Mouse (Mus musculus): Measurements from ENCODE around the gene Armcx2. TPM values are rescaled to one million over a fixed set of nuclear protein-coding genes. Genes with fewer than 3 reads are reported as not detected.
"Not testable (repeated sequence)": the region's sequence is repeated elsewhere in the genome, so short reads cannot be mapped to it uniquely, and the experiment has no call there.

The Armcx2 gene
- 100 to 1,000 TPM; 112 to 115 TPM for total RNA-seq (2021)

- intact Hi-C loops (cut with DNase I) = loop anchor here (5.0 kb wide), 1 partner anchor 51 kb away; the partner anchor contains the start of gene Armcx3
- peak; percentile 66 for DNase-seq
Observed at GRCm38 (mm10) chrX:134808755-134809224, at the start of gene Armcx2. Armcx2 (minus strand) TSS chrX:134809221.

GRCm38 (mm10) chrX:134849662-134850061 is 40.6 kb upstream of the Armcx2 start:
- intact Hi-C loops (cut with DNase I) = no loop called here
- DNase-seq = no peak

- intact Hi-C loops (cut with DNase I) = no loop called here
- no peak for DNase-seq
Observed at GRCm38 (mm10) chrX:134844424-134844823, 35.4 kb upstream of the Armcx2 start.

GRCm38 (mm10) chrX:134830508-134830907 is 21.5 kb upstream of the Armcx2 start:
- DNase-seq = no peak
- intact Hi-C loops (cut with DNase I) = no loop called here

GRCm38 (mm10) chrX:134807833-134808754 is 927 bp downstream of the Armcx2 start:
- peak; percentile 59 for DNase-seq
- intact Hi-C loops (cut with DNase I) = loop anchor here (5.0 kb wide), 1 partner anchor 51 kb away; the partner anchor contains the start of gene Armcx3

- no peak for DNase-seq
- intact Hi-C loops (cut with DNase I) = no loop called here
Observed at GRCm38 (mm10) chrX:134787728-134788127, 21.3 kb downstream of the Armcx2 start.

GRCm38 (mm10) chrX:134763428-134764198 is 45.4 kb downstream of the Armcx2 start:
- intact Hi-C loops (cut with DNase I); DNase-seq: not testable (repeated sequence)

GRCm38 (mm10) chrX:134757293-134757995 is 51.6 kb downstream of the Armcx2 start:
- intact Hi-C loops (cut with DNase I) = loop anchor here (5.0 kb wide), 1 partner anchor 50 kb away; the partner anchor contains the start of gene Armcx2
- DNase-seq = peak; percentile 12

GRCm38 (mm10) chrX:134756434-134757292 is 52.4 kb downstream of the Armcx2 start, which contains the start of gene Armcx3:
Armcx3 (plus strand) TSS chrX:134756595.
- intact Hi-C loops (cut with DNase I) = loop anchor here (5.0 kb wide), 1 partner anchor 51 kb away; the partner anchor contains the start of gene Armcx2
- DNase-seq = peak; percentile 57

Small RNA genes within 50 kb of the gene (microRNA-seq; reads per million reads assigned to microRNA genes)
- 1.8 reads per million for gene Mir7093

Other genes starting within 250 kb of the Armcx2 start
- under 1 TPM; 0.40 to 0.89 TPM for gene Btk, start 225.7 kb downstream of the Armcx2 start, total RNA-seq (2021)
- gene Rpl36a, start 223.6 kb downstream of the Armcx2 start, total RNA-seq (2021) = 100 to 1,000 TPM; 215 to 223 TPM
- gene Gla, start 208.1 kb downstream of the Armcx2 start, total RNA-seq (2021) = 1 to 10 TPM; 5.6 to 6.7 TPM
- gene Hnrnph2, start 208.0 kb downstream of the Armcx2 start, total RNA-seq (2021) = 100 to 1,000 TPM; 111 to 112 TPM
- 10 to 100 TPM; 56.9 to 60.0 TPM for gene Armcx4, start 122.7 kb downstream of the Armcx2 start, total RNA-seq (2021)
- 10 to 100 TPM; 55.2 to 61.3 TPM for gene Armcx1, start 91.3 kb downstream of the Armcx2 start, total RNA-seq (2021)
- gene Armcx6, start 57.8 kb downstream of the Armcx2 start, total RNA-seq (2021) = 10 to 100 TPM; 25.8 to 30.4 TPM
- 10 to 100 TPM; 74.9 to 83.4 TPM for gene Armcx3, start 52.6 kb downstream of the Armcx2 start, total RNA-seq (2021)
- under 1 TPM; 0.14 to 0.20 TPM for gene Nxf2, start 155.5 kb upstream of the Armcx2 start, total RNA-seq (2021)
- 1 to 10 TPM; 7.4 to 8.4 TPM for gene Zmat1, start 200.0 kb upstream of the Armcx2 start, total RNA-seq (2021)